Mouse (Mus musculus): ENCODE measurements around the gene A930033H14Rik. TPM values are rescaled to one million over a fixed set of nuclear protein-coding genes. Genes with fewer than 3 reads are reported as not detected.

Gene A930033H14Rik
- polyA plus RNA-seq, 1 experiment from 2014 or later: 2.4 TPM

DNA sequence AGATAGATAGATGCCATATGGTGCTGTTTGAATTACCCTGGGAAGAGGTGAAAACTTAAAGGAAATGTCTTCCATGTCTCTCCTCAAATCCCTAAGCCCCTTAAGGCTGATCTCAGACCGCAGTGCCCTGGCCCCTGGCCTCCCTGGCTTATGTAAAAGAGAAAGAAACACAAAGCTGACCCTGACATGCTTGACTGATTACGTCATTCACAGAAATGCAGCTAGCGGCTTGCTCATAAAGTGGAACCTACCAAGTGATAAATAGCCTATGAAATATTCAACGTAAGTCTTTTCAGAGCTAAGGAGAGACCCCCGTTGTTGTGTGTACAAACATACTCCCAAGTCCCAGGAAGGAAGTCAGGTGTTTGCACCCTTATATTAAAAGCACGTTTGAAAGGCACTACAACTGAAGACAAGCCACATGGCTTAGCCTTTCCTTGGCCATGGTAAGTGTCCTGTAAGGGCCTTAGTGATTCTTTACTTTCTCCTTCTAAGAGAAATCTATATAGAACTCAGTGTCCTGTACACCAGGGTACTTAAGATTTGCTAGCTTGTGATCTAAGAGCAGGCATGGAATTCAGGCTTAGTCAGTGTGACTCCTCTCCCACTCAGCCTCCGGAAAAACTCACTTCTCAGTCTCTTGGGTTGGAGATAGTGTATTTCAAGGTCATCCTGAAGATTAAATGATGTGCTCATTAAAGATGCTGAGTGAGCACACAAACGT, 8.1 kb downstream of the A930033H14Rik start:
- Histone ChIP-seq H3K4me2 (no peak overlapping the region), H3K27ac (ENCODE audit: low read depth, low read length) (no peak overlapping the region)
- 43% methylated on average over 8 of the region's 8 CpGs for WGBS (ENCODE audit: insufficient replicate concordance)

GRCm38 (mm10) chr10:69193721-69194120, 19.2 kb downstream of the A930033H14Rik start:
- Histone ChIP-seq H3K36me3 (ENCODE audit: control insufficient read depth, insufficient read depth, low read length) (no peaks in the 10 kb centered on the region), H3K9ac (ENCODE audit: low read depth, low read length) (no peak overlapping the region), H3K27me3 (ENCODE audit: control insufficient read depth, insufficient read depth, low read length) (no peaks in the 10 kb centered on the region), H3K4me3 (ENCODE audit: low read depth, low read length) (no peak overlapping the region), H3K4me1 (ENCODE audit: control insufficient read depth, insufficient read depth, low read length) (no peaks in the 10 kb centered on the region), H3K27ac (ENCODE audit: low read depth, low read length) (no peak overlapping the region), H3K9me3 (replicated peaks; ENCODE audit: control insufficient read depth, low read length) (no peaks in the 10 kb centered on the region), H3K4me2 (no peak overlapping the region)
- no peak for ATAC-seq (replicated peaks; ENCODE audit: insufficient number of reproducible peaks, low FRiP score, low TSS enrichment)
- 78% methylated on average over 10 of the region's 10 CpGs for WGBS (ENCODE audit: insufficient replicate concordance)

More for the DNA sequence above, 8.1 kb downstream of the A930033H14Rik start:
- no peak for ATAC-seq (replicated peaks; ENCODE audit: insufficient number of reproducible peaks, low FRiP score, low TSS enrichment)
- no peaks in the 10 kb centered on the region for H3K36me3 ChIP-seq (ENCODE audit: control insufficient read depth, insufficient read depth, low read length)
- H3K9ac ChIP-seq (ENCODE audit: low read depth, low read length): no peak overlapping the region
- no peak overlapping the region for H3K4me3 ChIP-seq (ENCODE audit: low read depth, low read length)
- no peaks in the 10 kb centered on the region for H3K27me3 ChIP-seq (ENCODE audit: control insufficient read depth, insufficient read depth, low read length)
- peaks cover 4% of the 10 kb centered on the region; the same call in 1 of the 2 replicates for H3K4me1 ChIP-seq (ENCODE audit: control insufficient read depth, insufficient read depth, low read length)
- H3K9me3 ChIP-seq (replicated peaks; ENCODE audit: control insufficient read depth, low read length): no peaks in the 10 kb centered on the region

- H3K36me3 ChIP-seq (ENCODE audit: control insufficient read depth, insufficient read depth, low read length): no peaks in the 10 kb centered on the region
- ATAC-seq (replicated peaks; ENCODE audit: insufficient number of reproducible peaks, low FRiP score, low TSS enrichment): no peak
- no peaks in the 10 kb centered on the region for H3K4me1 ChIP-seq (ENCODE audit: control insufficient read depth, insufficient read depth, low read length)
- H3K27me3 ChIP-seq (ENCODE audit: control insufficient read depth, insufficient read depth, low read length): no peaks in the 10 kb centered on the region
- H3K9ac ChIP-seq (ENCODE audit: low read depth, low read length): no peak overlapping the region
- 83% methylated on average over 5 of the region's 5 CpGs for WGBS (ENCODE audit: insufficient replicate concordance)
- H3K27ac ChIP-seq (ENCODE audit: low read depth, low read length): no peak overlapping the region
- H3K4me3 ChIP-seq (ENCODE audit: low read depth, low read length): no peak overlapping the region
- H3K9me3 ChIP-seq (replicated peaks; ENCODE audit: control insufficient read depth, low read length): no peaks in the 10 kb centered on the region
- H3K4me2 ChIP-seq: no peak overlapping the region
Observed at GRCm38 (mm10) chr10:69192266-69192665, 20.6 kb downstream of the A930033H14Rik start.

- Histone ChIP-seq H3K9me3 (replicated peaks; ENCODE audit: control insufficient read depth, low read length) (no peaks in the 10 kb centered on the region), H3K27me3 (ENCODE audit: control insufficient read depth, insufficient read depth, low read length) (no peaks in the 10 kb centered on the region), H3K27ac (ENCODE audit: low read depth, low read length) (no peak overlapping the region), H3K36me3 (ENCODE audit: control insufficient read depth, insufficient read depth, low read length) (no peaks in the 10 kb centered on the region), H3K4me1 (ENCODE audit: control insufficient read depth, insufficient read depth, low read length) (no peaks in the 10 kb centered on the region), H3K4me2 (no peak overlapping the region), H3K4me3 (ENCODE audit: low read depth, low read length) (no peak overlapping the region), H3K9ac (ENCODE audit: low read depth, low read length) (no peak overlapping the region)
- 70% methylated on average over 10 of the region's 10 CpGs for WGBS (ENCODE audit: insufficient replicate concordance)
- no peak for ATAC-seq (replicated peaks; ENCODE audit: insufficient number of reproducible peaks, low FRiP score, low TSS enrichment)
Observed at GRCm38 (mm10) chr10:69190434-69191160, 22.3 kb downstream of the A930033H14Rik start.

GRCm38 (mm10) chr10:69187773-69188443, 25.0 kb downstream of the A930033H14Rik start:
- no peak for ATAC-seq (replicated peaks; ENCODE audit: insufficient number of reproducible peaks, low FRiP score, low TSS enrichment)
- Histone ChIP-seq H3K27ac (ENCODE audit: low read depth, low read length) (no peak overlapping the region), H3K4me3 (ENCODE audit: low read depth, low read length) (no peak overlapping the region)

GRCm38 (mm10) chr10:69185894-69186893, 26.7 kb downstream of the A930033H14Rik start:
- H3K36me3 ChIP-seq (ENCODE audit: control insufficient read depth, insufficient read depth, low read length): no peaks in the 10 kb centered on the region
- WGBS (ENCODE audit: insufficient replicate concordance): 27% methylated on average over 21 of the region's 21 CpGs
- no peaks in the 10 kb centered on the region for H3K9me3 ChIP-seq (replicated peaks; ENCODE audit: control insufficient read depth, low read length)
- H3K27ac ChIP-seq (ENCODE audit: low read depth, low read length): no peak overlapping the region
- peak overlapping the region; percentile 50 for H3K4me2 ChIP-seq
- no peaks in the 10 kb centered on the region for H3K4me1 ChIP-seq (ENCODE audit: control insufficient read depth, insufficient read depth, low read length)
- no peak for ATAC-seq (replicated peaks; ENCODE audit: insufficient number of reproducible peaks, low FRiP score, low TSS enrichment)
- H3K4me3 ChIP-seq (ENCODE audit: low read depth, low read length): peak overlapping the region; percentile 35
- H3K9ac ChIP-seq (ENCODE audit: low read depth, low read length): peak overlapping the region; percentile 47
- no peaks in the 10 kb centered on the region for H3K27me3 ChIP-seq (ENCODE audit: control insufficient read depth, insufficient read depth, low read length)

More at GRCm38 (mm10) chr10:69187773-69188443, 25.0 kb downstream of the A930033H14Rik start:
- no peaks in the 10 kb centered on the region for H3K36me3 ChIP-seq (ENCODE audit: control insufficient read depth, insufficient read depth, low read length)
- H3K4me1 ChIP-seq (ENCODE audit: control insufficient read depth, insufficient read depth, low read length): no peaks in the 10 kb centered on the region
- no peak overlapping the region for H3K9ac ChIP-seq (ENCODE audit: low read depth, low read length)
- WGBS (ENCODE audit: insufficient replicate concordance): 65% methylated on average over 9 of the region's 9 CpGs
- H3K9me3 ChIP-seq (replicated peaks; ENCODE audit: control insufficient read depth, low read length): no peaks in the 10 kb centered on the region
- no peaks in the 10 kb centered on the region for H3K27me3 ChIP-seq (ENCODE audit: control insufficient read depth, insufficient read depth, low read length)
- H3K4me2 ChIP-seq: no peak overlapping the region

GRCm38 (mm10) chr10:69185431-69185830, 27.5 kb downstream of the A930033H14Rik start:
- H3K9me3 ChIP-seq (replicated peaks; ENCODE audit: control insufficient read depth, low read length): no peaks in the 10 kb centered on the region
- H3K27ac ChIP-seq (ENCODE audit: low read depth, low read length): 0 out of 2 replicates have a peak overlapping the region, but pooled peaks have one; percentile 41
- H3K4me1 ChIP-seq (ENCODE audit: control insufficient read depth, insufficient read depth, low read length): no peaks in the 10 kb centered on the region
- H3K27me3 ChIP-seq (ENCODE audit: control insufficient read depth, insufficient read depth, low read length): no peaks in the 10 kb centered on the region
- no peak for ATAC-seq (replicated peaks; ENCODE audit: insufficient number of reproducible peaks, low FRiP score, low TSS enrichment)
- H3K36me3 ChIP-seq (ENCODE audit: control insufficient read depth, insufficient read depth, low read length): no peaks in the 10 kb centered on the region
- no peak overlapping the region; the same call in 1 of the 2 replicates for H3K4me2 ChIP-seq
- no peak overlapping the region for H3K9ac ChIP-seq (ENCODE audit: low read depth, low read length)
- no peak overlapping the region for H3K4me3 ChIP-seq (ENCODE audit: low read depth, low read length)
- 79% methylated on average over 4 of the region's 4 CpGs for WGBS (ENCODE audit: insufficient replicate concordance)

DNA sequence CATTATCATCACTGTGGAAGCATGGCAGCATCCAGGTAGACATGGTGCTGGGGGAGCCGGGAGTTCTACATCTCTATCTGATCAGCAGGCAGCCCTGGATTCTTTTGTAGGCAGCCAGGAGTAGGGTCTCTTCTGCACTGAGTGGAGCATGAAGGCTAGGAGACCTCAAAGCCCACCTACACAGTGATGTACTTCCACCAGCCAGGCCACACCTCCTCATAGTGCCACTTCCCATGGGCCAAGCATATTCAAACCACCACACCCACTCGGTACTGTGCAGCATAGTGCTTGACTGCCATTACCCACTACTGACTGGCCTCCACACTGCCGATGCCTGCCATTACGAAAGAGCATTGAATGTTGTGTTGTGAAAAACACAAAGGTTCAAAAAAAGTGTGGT, 28.0 kb downstream of the A930033H14Rik start:
- Histone ChIP-seq H3K27ac (ENCODE audit: low read depth, low read length) (no peak overlapping the region), H3K9me3 (replicated peaks; ENCODE audit: control insufficient read depth, low read length) (no peaks in the 10 kb centered on the region), H3K9ac (ENCODE audit: low read depth, low read length) (no peak overlapping the region), H3K36me3 (ENCODE audit: control insufficient read depth, insufficient read depth, low read length) (no peaks in the 10 kb centered on the region), H3K4me3 (ENCODE audit: low read depth, low read length) (no peak overlapping the region), H3K27me3 (ENCODE audit: control insufficient read depth, insufficient read depth, low read length) (no peaks in the 10 kb centered on the region), H3K4me1 (ENCODE audit: control insufficient read depth, insufficient read depth, low read length) (no peaks in the 10 kb centered on the region), H3K4me2 (no peak overlapping the region)
- WGBS (ENCODE audit: insufficient replicate concordance): 85% methylated on average over 4 of the region's 4 CpGs
- ATAC-seq (replicated peaks; ENCODE audit: insufficient number of reproducible peaks, low FRiP score, low TSS enrichment): no peak
